In genomic region chr13:37541674-37542073, GRCm38 (mm10) we compare ENCODE assay signal across 7 mouse cellular contexts.
DNase-seq lines count a peak whose midpoint lies in the region; ATAC-seq and TF ChIP-seq lines count a peak whose summit lies in the region.

No protein-coding gene starts in this region.

- H3K36me3 ChIP-seq in ES-Bruce4 (ENCODE audit: control insufficient read depth, insufficient read depth, low read length, poor library complexity, severe bottlenecking), result no peaks in the 10 kb centered on the region
- no peaks in the 10 kb centered on the region for H3K36me3 ChIP-seq in hindbrain, embryonic 16.5 days (ENCODE audit: control insufficient read depth, insufficient read depth, low read length)
- H3K36me3 ChIP-seq in megakaryocyte, embryonic 14.5 days (replicated peaks; ENCODE audit: low read length), result no peaks in the 10 kb centered on the region

- DNase-seq in adrenal gland, postnatal 25 days, result peak; percentile 45
- DNase-seq in gastrocnemius, adult 2 months, result peak; percentile 68
- peak; percentile 53 to 54 for DNase-seq in left cerebral cortex, postnatal 14 days (ENCODE audit: low spot score in 2 of 2)
- peak; percentile 52 for DNase-seq in spleen, adult 12 weeks (ENCODE audit: low spot score)

- no peak for TF ChIP-seq EP300 in ES-Bruce4 (IDR thresholded peaks at IDR 0.05; ENCODE audit: insufficient read depth, low read depth, low read length)

- peak; percentile 12 for TF ChIP-seq CTCF in ES-Bruce4 (IDR thresholded peaks at IDR 0.05; ENCODE audit: low read depth, low read length)
- TF ChIP-seq CTCF in gastrocnemius, adult 2 months (IDR thresholded peaks at IDR 0.05), result peak; percentile 76

- 6% methylated on average over 6 of the region's 6 CpGs for WGBS in hindbrain, embryonic 16.5 days

- H3K27me3 ChIP-seq in ES-Bruce4 (ENCODE audit: control insufficient read depth, insufficient read depth, low read length, poor library complexity, severe bottlenecking), result no peaks in the 10 kb centered on the region
- no peaks in the 10 kb centered on the region for H3K27me3 ChIP-seq in hindbrain, embryonic 16.5 days (replicated peaks; ENCODE audit: control insufficient read depth, insufficient read depth, low read length)
- peaks cover 5% of the 10 kb centered on the region for H3K27me3 ChIP-seq in megakaryocyte, embryonic 14.5 days (replicated peaks)

- intact Hi-C loops in gastrocnemius, adult 2 months (cut with DNase I), result loop anchor here (5.0 kb wide), 2 partner anchors 74 to 401 kb away; no protein-coding TSS in a partner anchor
- intact Hi-C loops in left cerebral cortex, postnatal 14 days (cut with DNase I), result loop anchor here (5.0 kb wide), 1 partner anchor 76 kb away; no protein-coding TSS in a partner anchor

- no peaks in the 10 kb centered on the region for H3K9me3 ChIP-seq in ES-Bruce4 (replicated peaks; ENCODE audit: control insufficient read depth, insufficient read depth, low read length, poor library complexity, severe bottlenecking)
- H3K9me3 ChIP-seq in hindbrain, embryonic 16.5 days (ENCODE audit: control insufficient read depth, low read length), result no peaks in the 10 kb centered on the region
- H3K9me3 ChIP-seq in megakaryocyte, embryonic 14.5 days, result 0 out of 2 replicates have a peak, but pooled peaks cover 3% of the 10 kb centered on the region

- 0 out of 2 replicates have a peak overlapping the region, but pooled peaks have one; percentile 8 for H3K4me2 ChIP-seq in hindbrain, embryonic 16.5 days (ENCODE audit: low read length)

- H3K4me1 ChIP-seq in ES-Bruce4 (ENCODE audit: control insufficient read depth, insufficient read depth, low read length), result no peaks in the 10 kb centered on the region
- no peaks in the 10 kb centered on the region for H3K4me1 ChIP-seq in hindbrain, embryonic 16.5 days (ENCODE audit: control insufficient read depth, insufficient read depth, low read depth, low read length)
- H3K4me1 ChIP-seq in megakaryocyte, embryonic 14.5 days, result peaks cover 80% of the 10 kb centered on the region

- H3K9ac ChIP-seq in ES-Bruce4 (ENCODE audit: low read depth, poor library complexity, severe bottlenecking), result no peak overlapping the region
- H3K9ac ChIP-seq in hindbrain, embryonic 16.5 days (ENCODE audit: low read depth, low read length), result no peak overlapping the region

- H3K27ac ChIP-seq in ES-Bruce4 (ENCODE audit: insufficient read depth, low read length), result no peak overlapping the region
- peak overlapping the region; percentile 70 for H3K27ac ChIP-seq in gastrocnemius, adult 2 months
- H3K27ac ChIP-seq in hindbrain, embryonic 16.5 days (ENCODE audit: low read depth, low read length), result no peak overlapping the region

- H3K4me3 ChIP-seq in ES-Bruce4 (ENCODE audit: low read depth, low read length), result no peak overlapping the region
- H3K4me3 ChIP-seq in gastrocnemius, adult 2 months, result peak overlapping the region; percentile 47
- H3K4me3 ChIP-seq in hindbrain, embryonic 16.5 days (ENCODE audit: low read length), result no peak overlapping the region
- H3K4me3 ChIP-seq in megakaryocyte, embryonic 14.5 days (replicated peaks), result peak overlapping the region; percentile 85

- no peak for TF ChIP-seq POLR2A in ES-Bruce4 (IDR thresholded peaks at IDR 0.05; ENCODE audit: insufficient read depth, low read length)

- peak; percentile 88 for ATAC-seq in hindbrain, embryonic 16.5 days

Comparison
In these comparisons a context has a peak if more than half of its experiments do, and no peak if none do; other contexts are left out.
1. H3K4me3 ChIP-seq: peak in gastrocnemius, adult 2 months (single experiment) and megakaryocyte, embryonic 14.5 days (single experiment); none in ES-Bruce4 (single experiment) and hindbrain, embryonic 16.5 days (single experiment).
2. Peak in every context shown above with its lines, with median percentiles within 50 percentile points of each other: DNase-seq.